Mouse (Mus musculus) lung, embryonic 16.5 days (tissue): ENCODE data around the gene 1700025C18Rik. TPM values are rescaled to one million over a fixed set of nuclear protein-coding genes. Genes with fewer than 3 reads are reported as not detected.

Experiments
- ATAC-seq: fragments of 200-750 bp; cut with Nextera tagmentation; 2 replicates; pipeline ENCODE4 v1.8.0; 2017; ENCODE audit warnings: low read depth, mild to moderate bottlenecking, moderate library complexity
- H3K27ac ChIP-seq: fragments of 300-500 bp; sonication (generic); 2 replicates; pipeline ENCODE4 v1.5.1; 2014; ENCODE audit warnings: mild to moderate bottlenecking, control low read depth, low read length
- H3K27me3 ChIP-seq: fragments of 300-500 bp; sonication (generic); 2 replicates; pipeline ENCODE4 v1.6.1; 2014; ENCODE audit warnings: low read depth, low read length, mixed read lengths; ENCODE audit not compliant: control insufficient read depth, insufficient read depth
- H3K36me3 ChIP-seq: fragments of 300-500 bp; sonication (generic); 2 replicates; pipeline ENCODE4 v1.6.1; 2014; ENCODE audit warnings: low read length; ENCODE audit not compliant: control insufficient read depth, insufficient read depth
- H3K4me1 ChIP-seq: fragments of 300-500 bp; sonication (generic); replicated peaks from 2 replicates; pipeline ENCODE4 v1.6.1; 2014; ENCODE audit warnings: low read length, mixed read lengths; ENCODE audit not compliant: control insufficient read depth, insufficient read depth
- H3K4me2 ChIP-seq: fragments of 300-500 bp; sonication (generic); 2 replicates; pipeline ENCODE4 v1.6.1; 2014; ENCODE audit warnings: low read depth, low read length, control low read depth
- H3K4me3 ChIP-seq: fragments of 300-500 bp; sonication (generic); 2 replicates; pipeline ENCODE4 v1.5.1; 2014; ENCODE audit warnings: mild to moderate bottlenecking, low read length, control low read depth
- H3K9ac ChIP-seq: fragments of 300-500 bp; sonication (generic); 2 replicates; pipeline ENCODE4 v1.6.1; 2014; ENCODE audit warnings: low read length, control low read depth
- H3K9me3 ChIP-seq: fragments of 300-500 bp; sonication (generic); 2 replicates; pipeline ENCODE4 v1.6.1; 2016; ENCODE audit warnings: low read length; ENCODE audit not compliant: control insufficient read depth
- WGBS: fragments of 180-500 bp; shearing (Covaris S2); extraction: QIAGEN DNeasy Blood & Tissue Kit; methylation state at CpG from one replicate; pipeline ENCODE4 v1.1.7; 2014; 5-methylcytosine and 5-hydroxymethylcytosine counted together
- polyA plus RNA-seq: library from polyadenylated mRNA; unstranded; fragments of >200 nt; fragmentation: Nextera tagmentation; extraction: Ambion mirVana; gene quantifications from 2 replicates; pipeline ENCODE4 v1.2.1, GENCODE M21; 2015

1700025C18Rik gene
- polyA plus RNA-seq, 1 experiment from 2014 or later: not detected

DNA sequence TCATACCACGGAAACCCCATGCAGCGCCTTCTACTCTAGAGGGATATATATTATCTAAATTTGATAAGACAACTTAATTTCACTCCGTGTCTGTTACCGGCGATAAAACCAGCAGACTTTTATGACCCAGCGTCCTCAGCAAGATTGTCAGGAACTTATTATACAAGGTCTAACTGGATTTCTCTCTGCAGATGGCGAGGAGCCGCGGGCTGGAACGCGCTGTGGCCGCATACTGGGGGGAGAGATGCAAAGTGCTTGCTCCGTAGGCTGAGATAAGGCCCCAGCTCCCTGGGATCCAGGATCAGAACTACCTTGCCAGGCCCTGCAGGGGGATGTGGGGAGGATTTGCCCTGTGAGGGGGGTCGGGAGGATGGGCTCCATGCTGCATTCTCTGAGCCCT, 1.1 kb downstream of the 1700025C18Rik start:
- H3K4me2 ChIP-seq: no peak overlapping the region
- H3K4me3 ChIP-seq: no peak overlapping the region
- no peak for ATAC-seq
- 36% methylated on average over 14 of the region's 14 CpGs for WGBS
- no peaks in the 10 kb centered on the region; the same call in 1 of the 2 replicates for H3K27me3 ChIP-seq
- H3K27ac ChIP-seq: no peak overlapping the region
- no peaks in the 10 kb centered on the region for H3K9me3 ChIP-seq
- no peaks in the 10 kb centered on the region for H3K4me1 ChIP-seq
- no peaks in the 10 kb centered on the region for H3K36me3 ChIP-seq
- no peak overlapping the region for H3K9ac ChIP-seq

DNA sequence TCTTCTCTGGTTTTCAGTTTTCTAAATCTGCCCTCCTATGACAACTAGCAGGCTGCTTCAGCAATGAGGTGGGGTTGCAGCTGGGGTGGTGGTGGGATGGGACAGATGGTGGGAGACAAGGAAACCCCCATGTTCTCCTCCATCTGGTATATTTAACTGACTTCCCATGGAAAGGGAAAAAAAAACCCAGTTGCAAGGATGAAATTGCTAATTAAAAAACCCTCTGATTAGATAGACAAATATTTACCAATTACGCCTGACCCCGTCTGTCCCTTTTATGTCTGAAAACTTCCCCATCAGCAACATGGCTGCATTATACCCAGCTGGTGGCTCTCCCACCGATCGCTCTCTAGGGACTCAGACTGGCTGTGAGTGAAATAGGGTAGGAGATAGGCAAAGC, 3.9 kb downstream of the 1700025C18Rik start:
- Histone ChIP-seq H3K4me2 (no peak overlapping the region), H3K27me3 (no peaks in the 10 kb centered on the region), H3K4me1 (no peaks in the 10 kb centered on the region), H3K9ac (no peak overlapping the region), H3K4me3 (no peak overlapping the region), H3K36me3 (no peaks in the 10 kb centered on the region), H3K9me3 (no peaks in the 10 kb centered on the region), H3K27ac (no peak overlapping the region)
- WGBS: 67% methylated on average over 4 of the region's 4 CpGs
- no peak for ATAC-seq

DNA sequence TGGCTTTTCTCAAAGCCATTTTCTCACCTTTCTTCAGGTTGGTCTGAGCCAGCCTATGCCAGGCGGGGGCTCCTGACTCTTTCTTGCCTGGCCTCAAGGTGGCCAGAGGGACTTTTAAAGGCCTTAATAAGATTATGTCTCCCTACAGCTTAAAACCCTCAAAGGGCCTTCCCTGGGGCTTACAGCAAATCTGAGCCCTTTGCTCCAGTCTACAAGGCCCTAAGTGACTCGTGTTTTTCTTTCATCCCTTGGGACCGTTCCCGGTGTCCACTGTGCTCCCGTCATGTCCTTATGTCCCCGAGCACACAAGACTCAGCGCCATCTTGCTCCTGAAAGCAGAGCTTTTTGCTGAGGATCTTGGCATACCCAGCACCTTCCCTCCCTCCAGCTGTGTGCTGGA, 9.3 kb downstream of the 1700025C18Rik start:
- no peak overlapping the region for H3K27ac ChIP-seq
- H3K9ac ChIP-seq: no peak overlapping the region
- H3K4me1 ChIP-seq: no peaks in the 10 kb centered on the region
- WGBS: 22% methylated on average over 7 of the region's 7 CpGs
- ATAC-seq: no peak
- peaks cover 41% of the 10 kb centered on the region for H3K27me3 ChIP-seq
- no peak overlapping the region for H3K4me3 ChIP-seq
- H3K9me3 ChIP-seq: no peaks in the 10 kb centered on the region
- no peaks in the 10 kb centered on the region for H3K36me3 ChIP-seq
- no peak overlapping the region for H3K4me2 ChIP-seq

DNA sequence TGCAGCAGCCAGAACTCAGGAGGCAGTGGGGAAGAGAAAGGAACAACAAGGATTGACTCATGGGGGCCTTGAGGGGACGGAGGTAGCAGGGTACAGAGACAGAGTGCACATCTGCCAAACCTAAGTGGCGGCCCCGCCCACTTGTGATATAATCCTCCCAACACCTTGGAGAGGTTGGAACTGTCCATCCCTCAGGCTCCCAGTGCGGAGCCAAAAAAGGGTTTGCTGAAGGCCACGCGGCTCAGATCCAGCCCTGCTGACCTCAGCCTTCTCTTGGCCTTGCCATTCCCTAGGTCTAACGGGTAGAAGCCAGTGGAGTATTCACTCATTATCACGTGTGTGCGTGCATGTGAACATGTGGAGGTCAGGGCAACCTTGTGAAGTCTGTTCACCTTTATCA, 9.9 kb downstream of the 1700025C18Rik start:
- Histone ChIP-seq H3K9me3 (no peaks in the 10 kb centered on the region), H3K27me3 (peaks cover 47% of the 10 kb centered on the region), H3K9ac (no peak overlapping the region), H3K4me1 (no peaks in the 10 kb centered on the region), H3K4me3 (no peak overlapping the region), H3K36me3 (no peaks in the 10 kb centered on the region), H3K27ac (no peak overlapping the region), H3K4me2 (no peak overlapping the region)
- WGBS: 20% methylated on average over 9 of the region's 9 CpGs
- ATAC-seq: no peak

DNA sequence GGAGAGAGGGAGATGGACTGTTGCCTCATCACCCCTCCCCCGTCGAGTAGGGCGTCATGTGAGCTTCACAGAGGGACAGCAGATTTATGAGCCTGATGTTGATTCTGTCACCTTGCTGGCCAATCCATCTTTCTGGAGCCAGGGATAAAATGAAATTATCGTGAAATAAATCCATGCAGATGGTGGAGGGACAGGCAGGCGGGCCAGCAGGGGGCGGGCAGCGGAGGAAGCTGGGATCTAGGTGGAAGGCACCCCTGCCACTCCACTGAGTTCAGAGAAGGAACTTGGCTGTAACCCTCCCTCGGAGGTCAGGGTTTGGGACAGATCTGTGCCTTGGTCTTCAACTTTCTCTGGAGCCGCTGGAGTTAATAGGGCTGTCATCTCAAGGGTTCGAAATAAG, 11.9 kb downstream of the 1700025C18Rik start:
- H3K36me3 ChIP-seq: no peaks in the 10 kb centered on the region
- H3K4me3 ChIP-seq: no peak overlapping the region
- H3K4me1 ChIP-seq: no peaks in the 10 kb centered on the region; the same call in 1 of the 2 replicates
- 18% methylated on average over 10 of the region's 10 CpGs for WGBS
- peaks cover 56% of the 10 kb centered on the region for H3K27me3 ChIP-seq
- H3K9ac ChIP-seq: no peak overlapping the region
- no peak for ATAC-seq
- H3K4me2 ChIP-seq: no peak overlapping the region
- H3K27ac ChIP-seq: no peak overlapping the region
- H3K9me3 ChIP-seq: no peaks in the 10 kb centered on the region

DNA sequence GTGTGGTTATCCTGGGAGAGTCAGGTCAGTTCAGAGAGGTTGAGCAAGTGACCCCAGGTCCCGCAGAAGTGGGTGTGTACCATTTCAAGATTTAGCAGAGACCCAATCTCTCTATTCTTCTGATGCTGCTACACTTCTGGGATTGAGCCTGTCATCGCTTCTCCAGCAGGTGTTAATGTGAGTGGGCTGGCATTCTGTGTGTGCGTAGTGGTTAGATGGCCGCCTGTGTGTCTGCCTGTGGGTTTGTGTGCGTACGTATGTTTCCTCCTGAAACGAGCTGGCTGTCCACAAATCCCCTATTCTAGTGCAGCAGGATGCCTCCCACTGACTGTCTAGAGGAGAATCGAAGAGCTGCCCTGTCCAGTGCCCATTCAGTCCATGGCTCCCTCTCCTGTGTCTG, 12.5 kb downstream of the 1700025C18Rik start:
- Histone ChIP-seq H3K27ac (no peak overlapping the region), H3K36me3 (no peaks in the 10 kb centered on the region), H3K9me3 (no peaks in the 10 kb centered on the region), H3K4me1 (peaks cover 2% of the 10 kb centered on the region; the same call in 1 of the 2 replicates), H3K4me2 (no peak overlapping the region), H3K9ac (no peak overlapping the region), H3K4me3 (no peak overlapping the region), H3K27me3 (peaks cover 62% of the 10 kb centered on the region)
- no peak for ATAC-seq
- 49% methylated on average over 8 of the region's 8 CpGs for WGBS

DNA sequence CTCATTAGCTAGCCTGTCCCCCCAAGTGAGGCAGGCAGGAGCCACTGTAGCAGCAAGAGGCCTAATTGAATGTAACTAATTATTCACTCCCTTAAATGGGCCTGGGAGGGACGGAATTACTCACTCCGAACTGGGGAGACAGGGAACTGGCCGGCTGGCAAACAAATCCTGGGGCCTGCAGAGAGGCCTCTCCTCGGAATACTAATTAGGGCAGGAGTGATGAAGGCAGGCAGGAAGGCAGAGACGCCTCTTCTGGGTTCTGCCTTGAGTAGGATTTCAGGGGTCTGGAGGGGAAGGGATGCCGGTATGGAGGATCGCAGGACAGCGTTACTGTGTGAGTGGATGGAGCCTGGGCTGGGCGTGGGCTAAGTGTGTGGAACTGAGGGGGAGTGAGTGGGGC, 13.5 kb downstream of the 1700025C18Rik start:
- H3K4me3 ChIP-seq: no peak overlapping the region
- 10% methylated on average over 9 of the region's 9 CpGs for WGBS
- no peaks in the 10 kb centered on the region for H3K36me3 ChIP-seq
- no peak for ATAC-seq
- H3K27me3 ChIP-seq: peaks cover 63% of the 10 kb centered on the region
- H3K9ac ChIP-seq: no peak overlapping the region
- H3K4me2 ChIP-seq: no peak overlapping the region
- no peaks in the 10 kb centered on the region for H3K9me3 ChIP-seq
- H3K4me1 ChIP-seq: peaks cover 2% of the 10 kb centered on the region; the same call in 1 of the 2 replicates
- no peak overlapping the region for H3K27ac ChIP-seq

DNA sequence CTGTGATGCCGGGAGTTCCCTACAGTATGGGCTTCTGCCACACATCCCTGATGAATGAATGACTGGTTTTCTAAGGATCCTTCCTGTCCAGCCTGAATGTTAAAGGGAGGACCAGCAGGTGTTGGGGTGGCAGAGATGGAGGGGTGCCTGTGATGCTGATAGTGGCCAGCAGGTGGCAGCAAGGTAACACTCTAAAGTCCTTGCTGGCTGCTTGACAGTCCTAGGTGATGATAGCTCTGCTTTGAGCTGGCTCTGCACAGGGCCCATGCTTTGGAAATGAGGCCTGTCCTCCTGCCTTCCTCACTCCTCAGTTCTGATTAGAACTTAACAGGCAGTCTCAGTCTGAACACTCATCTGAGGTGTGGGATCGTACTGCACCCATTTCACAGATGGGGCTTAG, 15.6 kb downstream of the 1700025C18Rik start:
- Histone ChIP-seq H3K4me1 (peaks cover 6% of the 10 kb centered on the region), H3K9me3 (no peaks in the 10 kb centered on the region), H3K4me2 (no peak overlapping the region), H3K27me3 (peaks cover 56% of the 10 kb centered on the region), H3K9ac (no peak overlapping the region), H3K4me3 (no peak overlapping the region), H3K27ac (no peak overlapping the region), H3K36me3 (no peaks in the 10 kb centered on the region)
- WGBS: 25% methylated on average over 2 of the region's 2 CpGs
- ATAC-seq: peak; percentile 51; the same call in 1 of the 2 replicates

DNA sequence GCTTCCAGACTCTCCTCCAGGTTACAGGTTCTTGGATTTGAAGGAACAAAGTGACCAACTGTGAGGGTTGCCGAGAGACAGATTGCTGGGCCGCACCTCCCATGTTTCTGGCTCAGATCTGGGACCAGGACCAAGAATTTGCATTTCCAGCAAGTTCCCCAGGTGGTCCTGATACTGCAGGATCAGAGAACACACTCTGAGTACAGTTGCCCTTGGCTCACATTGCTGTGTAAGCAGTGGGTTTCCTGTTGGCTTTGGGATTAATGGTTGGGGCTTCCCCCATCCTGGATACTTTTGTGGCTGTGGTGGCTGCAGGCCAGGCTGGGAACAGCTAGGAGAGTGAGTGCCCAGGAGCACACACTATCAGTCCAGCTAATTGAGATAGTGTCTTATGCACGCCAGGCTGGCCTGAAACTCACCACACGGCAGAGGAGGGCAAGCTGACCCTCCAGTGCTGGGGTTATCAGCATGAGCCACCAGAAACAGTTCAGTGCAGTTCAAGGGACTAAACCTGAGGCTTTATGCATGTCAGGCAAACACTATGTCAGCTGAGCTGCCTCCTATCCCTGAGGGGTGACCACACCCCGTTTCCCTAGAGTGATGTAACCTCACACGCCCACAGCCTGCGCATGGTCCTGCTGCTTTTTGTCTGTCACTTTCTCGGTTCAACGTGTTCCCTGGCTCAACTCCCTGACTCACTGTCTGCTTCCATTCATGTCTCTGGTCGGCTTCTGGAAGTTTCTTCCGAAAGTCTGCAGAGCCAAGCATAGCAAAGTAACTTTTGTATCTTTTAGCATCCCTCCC, 16.3 kb downstream of the 1700025C18Rik start:
- 37% methylated on average over 11 of the region's 11 CpGs for WGBS
- H3K4me1 ChIP-seq: peaks cover 6% of the 10 kb centered on the region
- H3K9ac ChIP-seq: no peak overlapping the region
- H3K9me3 ChIP-seq: no peaks in the 10 kb centered on the region
- H3K4me2 ChIP-seq: no peak overlapping the region
- no peaks in the 10 kb centered on the region for H3K36me3 ChIP-seq
- ATAC-seq: no peak
- no peak overlapping the region for H3K27ac ChIP-seq
- peaks cover 51% of the 10 kb centered on the region for H3K27me3 ChIP-seq
- H3K4me3 ChIP-seq: no peak overlapping the region
